Mouse (Mus musculus): ENCODE results near the gene Fmn2. TPM values are rescaled to one million over a fixed set of nuclear protein-coding genes. Genes with fewer than 3 reads are reported as not detected.
A peak's percentile ranks its signal among the peaks of the same experiment; 100 is the strongest.

Fmn2 gene
- total and polyA plus RNA-seq, 2 experiments from 2014 or later: 5.9 to 21.3 TPM

GRCm38 (mm10) chr1:174655354-174655753 is 153.7 kb downstream of the Fmn2 start:
- no peak for ATAC-seq
- Histone ChIP-seq H3K9me3 (ENCODE audit: low read length) (no peaks in the 10 kb centered on the region), H3K4me2 (ENCODE audit: low read depth) (no peak overlapping the region), H3K27ac (ENCODE audit: low read depth, low read length) (no peak overlapping the region), H3K27me3 (ENCODE audit: insufficient read depth, low read length) (no peaks in the 10 kb centered on the region), H3K36me3 (ENCODE audit: insufficient read depth) (no peaks in the 10 kb centered on the region), H3K4me3 (ENCODE audit: low read depth, low read length) (no peak overlapping the region), H3K9ac (no peak overlapping the region), H3K4me1 (ENCODE audit: insufficient read depth) (no peaks in the 10 kb centered on the region)
- TF ChIP-seq CTCF (IDR thresholded peaks at IDR 0.05; ENCODE audit: low read depth): no peak
- no peak for DNase-seq
- 66% methylated on average over 9 of the region's 9 CpGs for WGBS

GRCm38 (mm10) chr1:174656554-174656953 is 154.9 kb downstream of the Fmn2 start:
- Histone ChIP-seq H3K27me3 (ENCODE audit: insufficient read depth, low read length) (no peaks in the 10 kb centered on the region), H3K4me1 (ENCODE audit: insufficient read depth) (no peaks in the 10 kb centered on the region), H3K36me3 (ENCODE audit: insufficient read depth) (no peaks in the 10 kb centered on the region), H3K9ac (no peak overlapping the region), H3K27ac (ENCODE audit: low read depth, low read length) (no peak overlapping the region), H3K9me3 (ENCODE audit: low read length) (no peaks in the 10 kb centered on the region), H3K4me3 (ENCODE audit: low read depth, low read length) (no peak overlapping the region), H3K4me2 (ENCODE audit: low read depth) (no peak overlapping the region)
- TF ChIP-seq CTCF (IDR thresholded peaks at IDR 0.05; ENCODE audit: low read depth): no peak
- WGBS: 94% methylated on average over 4 of the region's 4 CpGs
- no peak for DNase-seq
- ATAC-seq: no peak

- WGBS: 87% methylated on average over 12 of the region's 12 CpGs
Observed at GRCm38 (mm10) chr1:174659459-174660223, 158.0 kb downstream of the Fmn2 start.

GRCm38 (mm10) chr1:174665116-174665515 is 163.5 kb downstream of the Fmn2 start:
- Histone ChIP-seq H3K36me3 (ENCODE audit: insufficient read depth) (no peaks in the 10 kb centered on the region), H3K27ac (ENCODE audit: low read depth, low read length) (no peak overlapping the region), H3K4me1 (ENCODE audit: insufficient read depth) (no peaks in the 10 kb centered on the region), H3K27me3 (ENCODE audit: insufficient read depth, low read length) (no peaks in the 10 kb centered on the region), H3K9me3 (ENCODE audit: low read length) (no peaks in the 10 kb centered on the region), H3K4me3 (ENCODE audit: low read depth, low read length) (no peak overlapping the region), H3K4me2 (ENCODE audit: low read depth) (no peak overlapping the region), H3K9ac (no peak overlapping the region)
- no peak for TF ChIP-seq CTCF (IDR thresholded peaks at IDR 0.05; ENCODE audit: low read depth)
- ATAC-seq (no peak), DNase-seq (no peak)

More at GRCm38 (mm10) chr1:174659459-174660223, 158.0 kb downstream of the Fmn2 start:
- ATAC-seq (no peak), DNase-seq (no peak)
- H3K27me3 ChIP-seq (ENCODE audit: insufficient read depth, low read length): no peaks in the 10 kb centered on the region
- TF ChIP-seq CTCF (IDR thresholded peaks at IDR 0.05; ENCODE audit: low read depth): no peak
- no peak overlapping the region for H3K4me2 ChIP-seq (ENCODE audit: low read depth)
- H3K4me3 ChIP-seq (ENCODE audit: low read depth, low read length): no peak overlapping the region
- H3K27ac ChIP-seq (ENCODE audit: low read depth, low read length): no peak overlapping the region
- H3K9ac ChIP-seq: no peak overlapping the region
- H3K9me3 ChIP-seq (ENCODE audit: low read length): no peaks in the 10 kb centered on the region
- no peaks in the 10 kb centered on the region for H3K4me1 ChIP-seq (ENCODE audit: insufficient read depth)
- H3K36me3 ChIP-seq (ENCODE audit: insufficient read depth): no peaks in the 10 kb centered on the region

- no peak overlapping the region for H3K4me3 ChIP-seq (ENCODE audit: low read depth, low read length)
- H3K36me3 ChIP-seq (ENCODE audit: insufficient read depth): no peaks in the 10 kb centered on the region
- H3K27ac ChIP-seq (ENCODE audit: low read depth, low read length): no peak overlapping the region
- 64% methylated on average over 1 of the region's 1 CpGs for WGBS
- ATAC-seq (no peak), DNase-seq (no peak)
- no peaks in the 10 kb centered on the region for H3K27me3 ChIP-seq (ENCODE audit: insufficient read depth, low read length)
- no peak overlapping the region for H3K4me2 ChIP-seq (ENCODE audit: low read depth)
- no peak overlapping the region for H3K9ac ChIP-seq
- no peaks in the 10 kb centered on the region for H3K9me3 ChIP-seq (ENCODE audit: low read length)
- no peak for TF ChIP-seq CTCF (IDR thresholded peaks at IDR 0.05; ENCODE audit: low read depth)
- H3K4me1 ChIP-seq (ENCODE audit: insufficient read depth): no peaks in the 10 kb centered on the region
Observed at GRCm38 (mm10) chr1:174669132-174669531, 167.5 kb downstream of the Fmn2 start.

GRCm38 (mm10) chr1:174670846-174671245 is 169.2 kb downstream of the Fmn2 start:
- Histone ChIP-seq H3K27ac (ENCODE audit: low read depth, low read length) (no peak overlapping the region), H3K27me3 (ENCODE audit: insufficient read depth, low read length) (no peaks in the 10 kb centered on the region), H3K4me1 (ENCODE audit: insufficient read depth) (no peaks in the 10 kb centered on the region), H3K4me2 (ENCODE audit: low read depth) (no peak overlapping the region), H3K9me3 (ENCODE audit: low read length) (no peaks in the 10 kb centered on the region), H3K36me3 (ENCODE audit: insufficient read depth) (no peaks in the 10 kb centered on the region), H3K9ac (no peak overlapping the region), H3K4me3 (ENCODE audit: low read depth, low read length) (no peak overlapping the region)
- TF ChIP-seq CTCF (IDR thresholded peaks at IDR 0.05; ENCODE audit: low read depth): no peak
- WGBS: 85% methylated on average over 8 of the region's 8 CpGs
- DNase-seq (no peak), ATAC-seq (no peak)

GRCm38 (mm10) chr1:174674586-174674985 is 173.0 kb downstream of the Fmn2 start:
- Histone ChIP-seq H3K4me3 (ENCODE audit: low read depth, low read length) (no peak overlapping the region), H3K4me2 (ENCODE audit: low read depth) (no peak overlapping the region), H3K9ac (no peak overlapping the region), H3K9me3 (ENCODE audit: low read length) (no peaks in the 10 kb centered on the region), H3K4me1 (ENCODE audit: insufficient read depth) (no peaks in the 10 kb centered on the region), H3K27ac (ENCODE audit: low read depth, low read length) (no peak overlapping the region), H3K27me3 (ENCODE audit: insufficient read depth, low read length) (no peaks in the 10 kb centered on the region), H3K36me3 (ENCODE audit: insufficient read depth) (no peaks in the 10 kb centered on the region)
- WGBS: 66% methylated on average over 8 of the region's 8 CpGs
- no peak for ATAC-seq
- DNase-seq: no peak
- peak; percentile 27; the same call in 1 of the 2 replicates for TF ChIP-seq CTCF (IDR thresholded peaks at IDR 0.05; ENCODE audit: low read depth)

Data from forebrain, postnatal 0 days (tissue).